Mouse (Mus musculus) bone marrow macrophage, adult 2 months (primary cell): Measurements from ENCODE around the gene Plin1. TPM values are rescaled to one million over a fixed set of nuclear protein-coding genes. Genes with fewer than 3 reads are reported as not detected.

Source experiments
- H3K27ac ChIP-seq: 2 replicates; pipeline ENCODE4 v1.5.1; 2012; ENCODE audit warnings: low read depth, low read length; ENCODE audit not compliant: insufficient read depth
- H3K4me1 ChIP-seq: 2 replicates; pipeline ENCODE4 v1.6.1; 2012; ENCODE audit warnings: low read length; ENCODE audit not compliant: control insufficient read depth, insufficient read depth
- H3K4me3 ChIP-seq: 2 replicates; pipeline ENCODE4 v1.5.1; 2012; ENCODE audit warnings: mild to moderate bottlenecking, low read length, moderate library complexity; ENCODE audit not compliant: insufficient read depth
- CTCF ChIP-seq: IDR thresholded peaks from 2 replicates; pipeline ENCODE4 v1.5.1; 2012; ENCODE audit warnings: low read depth, mild to moderate bottlenecking, low read length, moderate library complexity
- POLR2A ChIP-seq: IDR thresholded peaks from 2 replicates; pipeline ENCODE4 v1.6.1; 2012; ENCODE audit warnings: mild to moderate bottlenecking, low read depth, low read length, borderline replicate concordance
- polyA plus RNA-seq: library from polyadenylated mRNA; stranded (reverse); fragments of >200 nt; gene quantifications from 2 replicates; pipeline ENCODE4 v1.2.4, GENCODE M21; 2012; ENCODE audit not compliant: missing spikeins, insufficient read depth, insufficient read length

The Plin1 gene
- polyA plus RNA-seq, 1 experiment: not detected

- Histone ChIP-seq H3K4me1 (peaks cover 17% of the 10 kb centered on the region), H3K4me3 (no peak overlapping the region), H3K27ac (no peak overlapping the region)
- no peak for TF ChIP-seq CTCF
These were observed 7.6 kb upstream of the Plin1 start for GRCm38 (mm10) chr7:79740279-79740678.

GRCm38 (mm10) chr7:79738913-79739312 lies 6.2 kb upstream of the Plin1 start:
- Histone ChIP-seq H3K27ac (no peak overlapping the region), H3K4me1 (peaks cover 8% of the 10 kb centered on the region), H3K4me3 (no peak overlapping the region)
- TF ChIP-seq POLR2A: no peak
- TF ChIP-seq CTCF: no peak

DNA sequence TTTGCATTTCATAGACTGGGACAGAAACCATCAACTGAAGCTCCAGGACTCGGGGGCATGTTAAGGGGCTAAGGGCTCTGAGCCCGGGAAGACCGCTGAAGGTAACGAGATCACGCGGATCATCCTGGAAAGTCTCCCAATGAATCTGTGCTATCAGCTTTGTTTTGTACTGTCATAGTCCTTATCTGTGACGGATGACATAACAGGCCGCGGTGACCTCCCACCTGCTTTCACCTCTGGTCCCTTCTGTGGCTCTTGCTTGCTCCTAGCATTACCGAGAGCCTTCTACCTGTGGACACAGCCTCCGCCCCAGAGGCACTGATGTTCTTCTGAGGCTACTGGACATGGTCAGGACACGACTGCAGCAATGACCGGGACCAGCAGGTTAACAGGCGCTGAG lies 3.8 kb upstream of the Plin1 start:
- TF ChIP-seq POLR2A (no peak), CTCF (no peak)
- Histone ChIP-seq H3K27ac (no peak overlapping the region), H3K4me3 (no peak overlapping the region), H3K4me1 (peaks cover 3% of the 10 kb centered on the region; the same call in 1 of the 2 replicates)

- TF ChIP-seq POLR2A (no peak), CTCF (no peak)
- Histone ChIP-seq H3K4me3 (no peak overlapping the region), H3K4me1 (peaks cover 3% of the 10 kb centered on the region; the same call in 1 of the 2 replicates), H3K27ac (no peak overlapping the region)
These were observed 1.9 kb upstream of the Plin1 start for GRCm38 (mm10) chr7:79734563-79734962.

DNA sequence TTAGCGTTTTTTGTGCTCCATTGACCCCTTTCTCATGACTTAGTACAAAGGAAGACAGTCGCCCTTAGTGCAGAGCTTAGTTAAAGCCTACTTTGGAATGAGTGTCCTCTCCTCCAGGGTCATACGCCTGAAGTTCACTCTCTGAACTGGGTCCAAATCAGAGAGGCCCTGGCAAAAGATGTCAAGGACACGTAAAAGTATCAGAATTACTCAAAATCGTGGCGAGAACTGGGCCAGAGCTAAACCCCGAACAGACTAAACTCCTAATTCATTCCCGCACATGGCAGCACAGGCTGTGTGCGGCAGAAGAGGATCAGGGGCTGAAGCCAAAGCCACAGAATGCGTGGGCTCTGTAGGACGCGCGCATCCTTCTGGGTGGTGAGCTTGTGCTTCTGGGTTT lies 1.3 kb downstream of the Plin1 start:
- no peak overlapping the region for H3K4me3 ChIP-seq
- H3K4me1 ChIP-seq: peaks cover 3% of the 10 kb centered on the region; the same call in 1 of the 2 replicates
- no peak for TF ChIP-seq POLR2A
- no peak for TF ChIP-seq CTCF
- no peak overlapping the region for H3K27ac ChIP-seq

GRCm38 (mm10) chr7:79729743-79730370 lies 2.8 kb downstream of the Plin1 start:
- peaks cover 4% of the 10 kb centered on the region; the same call in 1 of the 2 replicates for H3K4me1 ChIP-seq
- TF ChIP-seq CTCF (no peak), POLR2A (no peak)
- H3K4me3 ChIP-seq: no peak overlapping the region
- no peak overlapping the region for H3K27ac ChIP-seq

DNA sequence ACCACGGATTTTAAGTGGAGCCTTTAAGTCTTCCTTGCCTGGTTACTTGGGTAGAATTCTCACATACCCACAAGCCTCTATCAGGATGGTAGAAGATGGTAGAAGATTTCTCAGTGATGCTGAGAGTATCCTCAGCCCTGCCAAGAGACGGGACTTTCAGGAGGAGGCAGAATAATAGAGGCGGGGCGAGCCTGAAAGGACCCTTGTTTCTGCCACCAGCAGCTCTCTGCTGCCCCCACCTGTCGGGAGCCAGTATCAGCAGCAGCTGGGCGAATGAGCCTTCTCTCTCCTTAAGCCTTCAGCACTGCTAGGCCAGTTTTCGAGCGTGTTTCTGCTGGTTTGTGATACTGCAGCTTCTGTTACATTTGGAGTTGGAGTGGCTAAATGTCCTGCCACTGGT lies 3.5 kb downstream of the Plin1 start:
- Histone ChIP-seq H3K4me3 (no peak overlapping the region), H3K27ac (no peak overlapping the region), H3K4me1 (peaks cover 4% of the 10 kb centered on the region; the same call in 1 of the 2 replicates)
- TF ChIP-seq CTCF: peak; percentile 69
- no peak for TF ChIP-seq POLR2A

GRCm38 (mm10) chr7:79728219-79728618 lies 4.5 kb downstream of the Plin1 start:
- Histone ChIP-seq H3K27ac (no peak overlapping the region), H3K4me1 (peaks cover 4% of the 10 kb centered on the region; the same call in 1 of the 2 replicates), H3K4me3 (no peak overlapping the region)
- no peak for TF ChIP-seq POLR2A
- TF ChIP-seq CTCF: peak; percentile 70

DNA sequence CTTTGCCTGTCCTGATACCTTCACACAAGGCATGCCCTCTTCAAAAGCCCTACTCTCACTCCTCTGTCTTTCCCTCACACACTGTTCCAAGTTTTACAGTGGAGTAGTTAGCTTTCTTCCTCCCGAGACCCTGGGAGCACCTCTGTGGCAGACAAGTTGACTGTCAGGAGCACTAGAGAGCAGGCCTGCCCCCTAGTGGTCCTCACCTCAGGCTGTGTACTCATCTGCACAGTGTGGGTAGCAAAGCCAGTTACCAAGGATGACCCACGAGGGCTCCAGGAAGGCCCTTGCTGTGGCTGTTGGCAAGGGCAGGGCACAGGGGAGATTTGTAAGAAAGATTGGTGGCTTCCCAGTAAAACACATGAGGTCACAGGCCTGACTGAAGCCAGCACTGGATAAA lies 5.6 kb downstream of the Plin1 start:
- Histone ChIP-seq H3K4me1 (peaks cover 6% of the 10 kb centered on the region), H3K27ac (no peak overlapping the region), H3K4me3 (no peak overlapping the region)
- TF ChIP-seq CTCF (peak; percentile 71), POLR2A (no peak)

DNA sequence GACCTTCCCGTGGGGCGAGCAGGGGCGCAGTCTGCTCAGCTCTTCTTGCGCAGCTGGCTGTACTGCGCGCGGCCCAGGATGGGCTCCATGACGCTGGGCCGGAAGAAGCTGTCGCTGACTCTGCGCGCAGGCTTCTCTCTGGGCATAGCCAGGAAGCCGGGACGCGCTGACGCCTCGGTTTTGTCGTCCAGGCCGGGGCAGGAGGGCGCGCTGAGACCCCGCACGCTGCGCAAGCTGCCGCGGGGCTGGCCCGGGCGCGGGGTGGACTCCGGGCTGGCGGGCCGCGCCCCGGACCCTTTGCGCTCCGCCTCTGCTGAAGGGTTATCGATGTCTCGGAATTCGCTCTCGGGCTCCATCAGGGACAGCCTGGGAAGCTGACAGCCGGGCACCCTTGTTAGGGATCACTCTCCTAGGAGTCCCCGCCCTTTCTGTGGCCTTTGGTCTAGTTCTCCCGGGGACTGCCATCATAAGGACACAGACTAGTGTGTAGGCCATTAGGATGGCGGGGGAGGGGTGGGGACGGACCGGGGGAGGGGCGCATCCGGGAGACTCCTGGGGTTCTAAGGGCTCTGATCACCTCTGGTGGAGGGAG lies 11.2 kb downstream of the Plin1 start:
- TF ChIP-seq POLR2A: no peak
- no peak for TF ChIP-seq CTCF
- peaks cover 11% of the 10 kb centered on the region for H3K4me1 ChIP-seq
- H3K27ac ChIP-seq: no peak overlapping the region
- peak overlapping the region; percentile 62 for H3K4me3 ChIP-seq
